Mouse (Mus musculus) limb, embryonic 11.5 days (tissue): ENCODE measurements around the gene Arrdc1. TPM values are rescaled to one million over a fixed set of nuclear protein-coding genes. Genes with fewer than 3 reads are reported as not detected.

Experiments
- ATAC-seq: fragments of 200-750 bp; cut with Nextera tagmentation; 2 replicates; pipeline ENCODE4 v1.8.0; 2017; ENCODE audit warnings: low read depth; ENCODE audit not compliant: insufficient number of reproducible peaks, low FRiP score, low TSS enrichment
- DNase-seq: peaks from one replicate; pipeline ENCODE4 v3.0.0-alpha.2; 2015; ENCODE audit warnings: low spot score
- H3K27ac ChIP-seq: fragments of 300-500 bp; sonication (generic); replicated peaks from 2 replicates; pipeline ENCODE4 v1.5.1; 2014; ENCODE audit warnings: low read depth, mild to moderate bottlenecking, low read length
- H3K27me3 ChIP-seq: fragments of 300-500 bp; sonication (generic); 2 replicates; pipeline ENCODE4 v1.6.1; 2014; ENCODE audit warnings: mild to moderate bottlenecking, low read length, mixed read lengths; ENCODE audit not compliant: control insufficient read depth, insufficient read depth
- H3K36me3 ChIP-seq: fragments of 300-500 bp; sonication (generic); 2 replicates; pipeline ENCODE4 v1.6.1; 2014; ENCODE audit warnings: mild to moderate bottlenecking, low read length, moderate library complexity, mixed read lengths; ENCODE audit not compliant: control insufficient read depth, insufficient read depth
- H3K4me1 ChIP-seq: fragments of 300-500 bp; sonication (generic); 2 replicates; pipeline ENCODE4 v1.6.1; 2014; ENCODE audit warnings: low read length, mixed read lengths; ENCODE audit not compliant: control insufficient read depth, insufficient read depth
- H3K4me2 ChIP-seq: fragments of 300-500 bp; sonication (generic); 2 replicates; pipeline ENCODE4 v1.6.1; 2014; ENCODE audit warnings: low read depth, mild to moderate bottlenecking, moderate library complexity; ENCODE audit not compliant: severe bottlenecking
- H3K4me3 ChIP-seq: fragments of 300-500 bp; sonication (generic); 2 replicates; pipeline ENCODE4 v1.5.1; 2014; ENCODE audit warnings: low read depth, low read length
- H3K9ac ChIP-seq: fragments of 300-500 bp; sonication (generic); 2 replicates; pipeline ENCODE4 v1.6.1; 2014; ENCODE audit warnings: mild to moderate bottlenecking, low read length
- H3K9me3 ChIP-seq: fragments of 300-500 bp; sonication (generic); 2 replicates; pipeline ENCODE4 v1.6.1; 2016; ENCODE audit warnings: low read length; ENCODE audit not compliant: control insufficient read depth
- WGBS: fragments of 180-500 bp; shearing (Covaris S2); extraction: QIAGEN DNeasy Blood & Tissue Kit; methylation state at CpG from one replicate; pipeline ENCODE4 v1.1.7; 2014; 5-methylcytosine and 5-hydroxymethylcytosine counted together
- polyA plus RNA-seq: library from polyadenylated mRNA; unstranded; fragments of >200 nt; fragmentation: Nextera tagmentation; extraction: Ambion mirVana; gene quantifications from 2 replicates; pipeline ENCODE4 v1.2.1, GENCODE M21; 2014

Arrdc1 gene
- polyA plus RNA-seq, 1 experiment from 2014 or later = 12.7 TPM

DNA sequence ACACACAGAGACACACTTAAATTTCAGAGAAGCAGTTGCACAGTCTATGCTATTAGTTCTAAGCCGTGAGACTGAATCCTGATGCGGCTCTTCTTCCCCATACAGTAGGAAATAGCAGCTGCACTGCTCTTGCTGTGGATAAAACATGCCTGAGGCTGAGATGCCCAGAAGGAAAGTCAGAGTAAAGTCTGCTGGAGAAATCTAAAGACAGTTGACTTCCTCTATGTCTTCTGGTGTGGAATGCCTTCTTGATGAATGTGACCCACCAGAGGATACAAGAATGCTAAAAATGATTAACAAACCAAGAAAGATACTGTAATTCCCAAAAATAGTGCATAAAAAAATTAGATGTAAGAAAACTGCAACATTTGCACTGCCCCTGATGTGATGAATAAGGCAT is 35.8 kb downstream of the Arrdc1 start:
- H3K4me3 ChIP-seq = no peak overlapping the region
- 94% methylated on average over 2 of the region's 2 CpGs for WGBS
- H3K4me2 ChIP-seq = no peak overlapping the region

GRCm38 (mm10) chr2:24896761-24897160 is 38.3 kb downstream of the Arrdc1 start:
- Histone ChIP-seq H3K4me1 (no peaks in the 10 kb centered on the region), H3K27me3 (no peaks in the 10 kb centered on the region), H3K4me3 (no peak overlapping the region), H3K4me2 (no peak overlapping the region), H3K9me3 (no peaks in the 10 kb centered on the region), H3K36me3 (peaks cover 2% of the 10 kb centered on the region; the same call in 1 of the 2 replicates), H3K9ac (no peak overlapping the region), H3K27ac (no peak overlapping the region)
- 84% methylated on average over 4 of the region's 4 CpGs for WGBS
- ATAC-seq = no peak
- DNase-seq = no peak

More for the DNA sequence above, 35.8 kb downstream of the Arrdc1 start:
- no peak overlapping the region for H3K27ac ChIP-seq
- H3K36me3 ChIP-seq = peaks cover 2% of the 10 kb centered on the region; the same call in 1 of the 2 replicates
- no peak overlapping the region for H3K9ac ChIP-seq
- no peak for DNase-seq
- ATAC-seq = no peak
- H3K27me3 ChIP-seq = no peaks in the 10 kb centered on the region
- no peaks in the 10 kb centered on the region for H3K9me3 ChIP-seq
- H3K4me1 ChIP-seq = no peaks in the 10 kb centered on the region

DNA sequence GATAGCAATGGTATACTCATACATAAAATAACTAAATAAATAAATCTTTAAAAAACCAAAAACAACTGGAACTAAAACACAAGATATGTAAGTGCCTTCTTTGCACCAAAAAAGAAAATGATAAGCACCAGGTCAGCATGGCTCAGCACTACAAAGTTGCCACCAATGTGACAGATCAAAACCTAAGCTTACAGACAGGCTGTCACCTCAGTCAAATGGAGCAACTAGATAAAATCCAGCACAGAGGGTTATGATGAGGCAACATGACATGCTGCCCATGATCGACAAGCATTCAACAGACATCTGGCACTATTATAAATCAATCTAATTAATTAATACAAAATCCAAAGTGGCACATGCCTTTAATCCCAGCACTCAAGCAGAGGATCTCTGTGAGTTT is 40.8 kb downstream of the Arrdc1 start:
- Histone ChIP-seq H3K4me3 (no peak overlapping the region), H3K4me2 (no peak overlapping the region), H3K36me3 (peaks cover 2% of the 10 kb centered on the region; the same call in 1 of the 2 replicates), H3K4me1 (no peaks in the 10 kb centered on the region), H3K27me3 (no peaks in the 10 kb centered on the region), H3K9me3 (no peaks in the 10 kb centered on the region), H3K9ac (no peak overlapping the region), H3K27ac (no peak overlapping the region)
- 98% methylated on average over 1 of the region's 1 CpGs for WGBS
- DNase-seq (no peak), ATAC-seq (no peak)

DNA sequence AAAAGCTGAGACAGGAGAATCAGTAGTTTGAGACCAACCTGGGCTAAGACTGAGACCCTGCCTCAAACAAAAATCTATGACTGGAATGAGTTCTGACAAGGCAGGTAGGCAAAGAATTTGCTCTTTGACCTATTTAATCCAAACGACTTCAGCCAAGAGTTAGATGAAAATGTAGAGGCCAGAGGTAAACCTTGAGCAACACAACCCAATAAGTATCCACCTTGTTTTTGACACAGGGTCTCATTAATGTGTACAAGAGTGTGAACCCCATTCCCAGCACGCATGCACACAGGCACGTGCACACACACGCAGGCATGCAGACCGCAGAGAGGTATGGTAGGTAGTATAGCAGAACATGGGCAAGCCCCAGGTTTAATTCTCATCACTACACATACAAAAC is 42.7 kb downstream of the Arrdc1 start:
- no peak for ATAC-seq
- Histone ChIP-seq H3K4me2 (no peak overlapping the region), H3K4me3 (no peak overlapping the region), H3K36me3 (peaks cover 2% of the 10 kb centered on the region; the same call in 1 of the 2 replicates), H3K4me1 (no peaks in the 10 kb centered on the region), H3K27ac (no peak overlapping the region), H3K27me3 (no peaks in the 10 kb centered on the region), H3K9me3 (no peaks in the 10 kb centered on the region), H3K9ac (no peak overlapping the region)
- no peak for DNase-seq
- 91% methylated on average over 5 of the region's 5 CpGs for WGBS

DNA sequence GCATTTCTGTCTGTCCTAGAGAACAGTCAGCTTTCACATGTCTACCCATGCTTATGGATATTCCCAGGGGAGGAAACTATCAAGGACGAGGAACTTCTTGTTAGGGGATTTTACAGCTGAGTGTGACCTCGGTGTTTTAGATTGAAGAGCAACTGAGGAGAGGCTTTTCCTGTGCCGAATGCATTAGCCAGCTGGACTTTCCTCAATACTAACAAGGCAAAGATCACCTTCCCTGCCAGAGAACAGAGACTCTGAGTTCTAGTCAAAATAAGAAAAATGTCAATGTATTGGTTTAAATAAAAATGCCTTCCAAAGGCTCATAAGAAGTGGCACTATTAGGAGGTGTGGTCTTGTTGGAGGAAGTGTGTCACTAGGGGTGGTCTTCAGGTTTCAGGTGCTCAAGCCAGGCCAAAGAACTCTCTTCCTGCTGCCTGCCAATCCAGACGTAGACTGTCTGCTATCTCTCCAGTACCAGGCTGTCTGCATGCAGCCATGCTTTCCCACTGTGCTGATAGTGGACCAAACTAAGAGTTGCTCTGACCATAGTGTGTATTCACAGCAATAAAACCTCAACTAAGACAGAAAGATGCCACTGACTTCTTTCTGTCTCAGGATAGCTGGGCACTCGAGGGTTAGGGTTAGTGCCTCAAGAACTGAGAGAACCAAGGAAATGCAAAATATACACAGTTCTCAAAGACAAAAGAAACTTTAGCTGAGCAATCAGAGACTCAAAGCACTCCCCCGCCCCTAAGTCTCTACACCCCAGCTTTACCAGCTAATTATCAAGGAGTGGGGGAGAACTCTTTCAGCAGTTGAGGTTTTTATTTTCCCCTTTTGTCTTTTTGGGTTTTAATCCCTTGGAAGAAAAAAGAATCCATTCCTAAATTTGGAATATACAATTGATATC is 44.3 kb downstream of the Arrdc1 start:
- no peak overlapping the region for H3K27ac ChIP-seq
- DNase-seq (no peak), ATAC-seq (no peak)
- no peak overlapping the region for H3K9ac ChIP-seq
- no peaks in the 10 kb centered on the region for H3K9me3 ChIP-seq
- H3K4me1 ChIP-seq = no peaks in the 10 kb centered on the region
- H3K4me3 ChIP-seq = no peak overlapping the region
- peaks cover 8% of the 10 kb centered on the region; the same call in 1 of the 2 replicates for H3K36me3 ChIP-seq
- H3K4me2 ChIP-seq = no peak overlapping the region
- no peaks in the 10 kb centered on the region for H3K27me3 ChIP-seq
- 81% methylated on average over 6 of the region's 6 CpGs for WGBS

GRCm38 (mm10) chr2:24888895-24889294 is 46.2 kb downstream of the Arrdc1 start:
- ATAC-seq (no peak), DNase-seq (no peak)
- Histone ChIP-seq H3K9me3 (no peaks in the 10 kb centered on the region), H3K9ac (no peak overlapping the region), H3K4me3 (no peak overlapping the region), H3K27ac (no peak overlapping the region), H3K4me1 (no peaks in the 10 kb centered on the region), H3K4me2 (no peak overlapping the region), H3K36me3 (peaks cover 14% of the 10 kb centered on the region; the same call in 1 of the 2 replicates), H3K27me3 (no peaks in the 10 kb centered on the region)
- 81% methylated on average over 5 of the region's 5 CpGs for WGBS

GRCm38 (mm10) chr2:24880686-24881085 is 54.4 kb downstream of the Arrdc1 start:
- H3K27me3 ChIP-seq = no peaks in the 10 kb centered on the region
- 92% methylated on average over 2 of the region's 2 CpGs for WGBS
- H3K36me3 ChIP-seq = peaks cover 17% of the 10 kb centered on the region
- DNase-seq (no peak), ATAC-seq (no peak)
- no peak overlapping the region for H3K4me2 ChIP-seq
- H3K9ac ChIP-seq = no peak overlapping the region
- H3K27ac ChIP-seq = no peak overlapping the region
- no peaks in the 10 kb centered on the region for H3K9me3 ChIP-seq
- no peak overlapping the region for H3K4me3 ChIP-seq
- H3K4me1 ChIP-seq = no peaks in the 10 kb centered on the region
